Mouse (Mus musculus): ENCODE results near the gene Gm29133. TPM values are rescaled to one million over a fixed set of nuclear protein-coding genes. Genes with fewer than 3 reads are reported as not detected.

The Gm29133 gene
- not detected in 4 replicates for total RNA-seq (2023; ENCODE audit: inconsistent age)

GRCm38 (mm10) chr3:75747897-75748296 is at the start of gene Gm29133:
TSS of gene Gm29133 (plus strand) at chr3:75748197.

Other genes starting within 250 kb of the Gm29133 start
- 94.4 to 101 TPM (median 96.4 TPM) in 4 replicates for gene Pdcd10, start 191.3 kb upstream of the Gm29133 start, total RNA-seq (2023; ENCODE audit: inconsistent age)
- 14.7 to 20.4 TPM (median 16.2 TPM) in 4 replicates for gene Serpini1, start 190.7 kb upstream of the Gm29133 start, total RNA-seq (2023; ENCODE audit: inconsistent age)
- 13.5 to 16.5 TPM (median 14.0 TPM) in 4 replicates for gene Golim4, start 208.8 kb downstream of the Gm29133 start, total RNA-seq (2023; ENCODE audit: inconsistent age)